Mouse (Mus musculus) cerebellum, adult 11-12 months (tissue): ENCODE results near the gene Cmas.
A peak's percentile ranks its signal among the peaks of the same experiment; 100 is the strongest.

Experiments used
- DNase-seq: peaks from one replicate; pipeline ENCODE4 v3.0.0; 2022

Cmas gene

DNA sequence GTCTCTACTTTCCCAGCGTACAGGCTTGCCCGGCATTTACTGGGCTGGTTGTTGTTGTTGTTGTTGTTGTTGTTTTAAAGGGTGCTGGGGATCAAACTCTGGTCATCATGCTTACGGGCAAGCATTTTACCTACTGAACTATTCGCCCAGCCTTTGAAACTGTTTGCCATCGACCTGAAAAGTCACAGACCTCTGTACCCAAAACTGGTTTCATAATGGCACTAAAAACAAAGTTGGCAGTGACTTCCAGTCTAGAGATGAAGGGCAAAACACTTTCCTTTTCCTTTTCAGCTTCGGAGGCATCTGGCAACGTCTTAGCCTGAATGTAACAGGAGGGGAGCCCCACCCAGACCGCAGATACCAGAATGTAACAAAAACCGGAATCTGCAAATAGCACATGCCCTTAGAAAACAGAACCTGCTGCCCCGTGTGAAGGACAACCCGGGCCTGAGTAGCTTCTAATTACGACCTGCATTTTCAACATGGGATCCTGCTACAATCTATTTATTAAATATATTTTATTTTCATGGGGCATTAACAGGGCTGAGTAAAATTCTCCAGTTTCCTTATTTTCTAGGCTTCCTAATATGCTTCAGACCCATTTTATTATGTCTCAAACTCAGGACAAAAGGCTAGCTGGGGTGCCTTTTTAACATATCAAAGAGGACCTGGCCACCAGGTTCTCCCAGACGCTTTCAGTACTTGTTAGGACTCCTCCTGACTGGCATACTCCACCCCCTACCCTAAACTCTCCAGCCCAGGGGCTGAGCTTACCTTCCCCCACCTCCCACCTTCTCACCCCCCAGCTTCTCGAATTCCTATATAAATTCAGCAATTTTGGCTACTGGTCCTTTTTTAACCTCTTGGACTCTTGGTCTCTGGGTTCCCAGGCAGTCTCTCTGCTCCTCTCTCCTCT lies 3.9 kb upstream of the Cmas start:
- DNase-seq: no peak

DNA sequence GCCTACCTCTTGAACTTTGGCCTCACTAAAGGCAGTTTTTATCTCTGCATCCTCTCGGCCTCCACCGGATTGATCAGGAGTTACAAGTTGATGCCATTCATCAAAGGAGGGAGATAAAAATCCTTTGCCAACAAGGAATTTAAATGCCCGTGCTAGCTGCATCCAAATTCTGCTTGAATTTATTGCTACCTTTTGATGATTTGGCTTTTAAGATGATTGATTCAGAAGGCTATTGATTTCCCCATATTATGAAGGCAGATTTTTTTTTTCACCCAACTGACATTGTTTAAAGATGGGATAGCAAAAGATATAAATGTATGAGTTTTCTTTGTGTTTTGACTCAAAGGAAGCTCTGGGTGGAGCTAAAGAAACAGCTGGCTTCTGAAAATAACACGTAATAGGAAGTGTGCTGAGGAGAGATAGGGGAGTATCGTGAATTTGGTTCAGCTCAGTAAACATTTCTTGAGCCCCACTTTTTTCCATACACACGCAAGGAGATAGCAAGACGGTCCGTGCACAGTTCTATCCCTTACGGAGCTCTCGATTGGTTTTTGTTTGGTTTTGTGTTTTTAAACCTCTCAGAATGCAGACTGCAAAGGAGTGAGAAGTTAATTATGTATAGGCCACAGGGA lies 964 bp downstream of the Cmas start:
- DNase-seq: no peak

DNA sequence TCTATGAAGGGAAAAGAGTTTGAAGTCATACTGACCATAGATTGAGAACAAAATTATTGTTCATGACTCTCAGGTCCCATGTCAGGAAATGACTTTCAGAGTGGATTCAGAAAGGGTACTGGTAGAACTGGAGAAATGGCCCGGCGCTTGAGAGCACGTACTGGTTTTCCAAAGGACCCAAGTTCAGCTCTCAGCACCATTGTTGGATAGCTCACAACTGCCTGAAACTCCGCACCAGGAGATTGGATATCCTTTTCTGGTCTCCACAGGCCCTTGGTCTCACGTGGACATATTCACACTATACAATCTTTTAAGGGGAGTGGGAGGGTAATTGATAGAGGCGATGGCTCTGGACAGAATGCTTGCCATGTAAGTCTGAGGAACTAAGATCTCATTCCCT lies 1.5 kb downstream of the Cmas start:
- DNase-seq: no peak

DNA sequence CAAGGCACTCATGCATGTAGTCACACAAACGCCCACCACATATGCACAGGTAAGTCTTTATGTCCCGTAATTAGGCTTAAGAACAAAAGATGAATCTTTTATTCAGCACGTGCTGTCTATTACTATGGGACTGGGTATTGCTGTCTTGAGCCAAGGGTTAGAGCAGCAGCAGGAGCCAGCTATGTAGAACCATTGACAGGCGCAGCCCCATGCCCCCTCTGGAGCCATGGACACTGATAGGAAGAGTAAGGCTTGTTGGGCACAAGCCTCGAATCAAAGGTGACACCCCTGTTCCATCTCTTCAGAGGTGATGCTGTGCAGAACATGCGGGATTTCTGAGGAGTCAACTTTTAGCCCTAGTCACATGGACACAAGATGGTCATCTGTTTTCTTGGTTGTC lies 2.1 kb downstream of the Cmas start:
- no peak for DNase-seq

DNA sequence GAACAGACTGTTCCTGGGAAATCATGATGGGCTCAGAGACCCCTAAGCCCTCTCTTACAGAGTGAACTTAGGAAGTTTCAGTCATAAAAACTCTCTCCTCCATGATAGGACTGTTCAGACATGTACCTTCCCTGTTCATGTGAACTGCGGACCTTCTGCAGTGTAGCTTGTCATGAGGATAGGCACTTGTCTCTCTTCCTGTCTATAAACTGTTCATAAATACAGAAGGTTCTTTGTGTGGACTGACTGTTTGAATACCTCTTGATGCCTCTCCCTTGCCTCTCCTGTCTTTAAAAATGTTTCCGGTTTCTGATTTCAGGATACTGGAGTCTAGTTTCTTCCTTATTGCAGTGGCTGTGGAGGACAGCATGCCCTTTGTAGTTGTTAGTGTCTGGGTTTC lies 3.1 kb downstream of the Cmas start:
- no peak for DNase-seq

DNA sequence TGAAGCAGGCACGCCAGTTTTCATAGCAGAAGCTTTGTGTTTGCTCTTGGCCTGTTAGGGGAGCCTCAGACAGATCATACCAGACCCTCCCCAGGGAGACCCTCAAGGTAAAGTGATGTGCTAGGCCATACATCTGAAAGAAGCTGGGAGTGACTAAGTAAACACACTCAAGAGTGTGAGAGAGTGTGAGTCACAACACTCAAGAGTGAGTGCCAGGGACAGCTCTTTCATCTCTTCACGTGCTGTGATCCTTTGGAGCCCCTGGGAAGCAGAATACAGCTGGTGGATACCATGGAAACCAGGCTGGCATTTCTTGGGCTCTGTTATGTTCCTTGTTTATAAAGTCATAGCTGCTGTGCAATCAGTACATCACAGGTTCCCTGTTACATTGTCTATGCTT lies 8.4 kb downstream of the Cmas start:
- DNase-seq: no peak

DNA sequence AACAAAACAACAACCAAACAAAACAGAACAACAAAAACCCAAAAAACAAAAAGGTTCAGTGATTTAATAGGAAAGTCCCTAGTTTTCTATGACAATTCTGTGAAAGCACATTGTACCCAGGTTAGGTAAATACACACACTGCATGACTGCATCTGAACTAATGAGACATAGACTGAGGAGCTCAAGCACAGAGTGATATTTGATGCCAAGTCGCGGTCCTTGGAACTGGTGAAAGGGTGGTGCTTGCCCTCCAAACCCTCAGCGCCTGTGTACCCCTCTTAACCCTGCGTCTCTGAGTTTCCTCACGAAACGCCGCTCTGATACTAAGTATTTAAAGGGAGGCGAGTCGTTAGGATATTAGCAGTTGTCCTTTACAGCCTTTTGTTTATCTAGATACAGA lies 10.8 kb downstream of the Cmas start:
- no peak for DNase-seq

DNA sequence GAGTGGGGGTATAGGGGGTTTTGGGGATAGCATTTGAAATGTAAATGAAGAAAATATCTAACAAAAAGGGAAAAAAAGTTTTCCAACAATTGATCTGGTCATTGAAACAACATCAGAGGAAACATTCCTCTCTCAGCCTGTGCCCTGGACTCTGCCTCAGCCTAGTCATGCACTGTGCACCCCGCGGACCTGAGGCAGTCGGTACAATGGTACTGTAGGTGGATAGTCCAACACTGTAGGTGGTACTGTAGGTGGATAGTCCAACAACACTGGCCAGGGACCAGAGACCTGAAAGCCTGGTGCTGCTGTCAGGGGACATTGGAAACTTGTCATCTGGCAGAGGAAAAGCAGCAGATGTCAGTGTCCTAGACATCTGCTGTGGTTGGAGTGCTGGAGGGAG lies 13.4 kb downstream of the Cmas start:
- DNase-seq: peak; percentile 26

DNA sequence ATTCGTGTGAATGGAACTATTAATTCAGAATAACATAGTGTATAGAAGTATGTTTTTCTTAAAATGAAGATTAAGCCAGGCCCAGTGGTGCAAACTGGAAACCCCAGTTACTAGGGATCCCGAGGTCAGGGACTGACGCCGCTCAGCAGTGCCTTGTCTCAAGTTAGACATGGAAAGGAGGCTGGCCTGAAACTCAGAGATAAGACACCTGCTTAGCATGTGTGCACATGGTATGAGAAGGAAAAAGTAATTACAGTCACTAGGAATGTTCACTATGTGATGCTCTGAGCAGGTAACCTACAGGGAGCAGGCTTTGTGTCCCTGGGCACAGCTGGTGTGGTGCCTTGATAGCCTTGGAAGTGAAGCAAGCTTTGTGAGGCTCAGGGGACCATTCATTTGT lies 15.2 kb downstream of the Cmas start:
- DNase-seq: no peak

DNA sequence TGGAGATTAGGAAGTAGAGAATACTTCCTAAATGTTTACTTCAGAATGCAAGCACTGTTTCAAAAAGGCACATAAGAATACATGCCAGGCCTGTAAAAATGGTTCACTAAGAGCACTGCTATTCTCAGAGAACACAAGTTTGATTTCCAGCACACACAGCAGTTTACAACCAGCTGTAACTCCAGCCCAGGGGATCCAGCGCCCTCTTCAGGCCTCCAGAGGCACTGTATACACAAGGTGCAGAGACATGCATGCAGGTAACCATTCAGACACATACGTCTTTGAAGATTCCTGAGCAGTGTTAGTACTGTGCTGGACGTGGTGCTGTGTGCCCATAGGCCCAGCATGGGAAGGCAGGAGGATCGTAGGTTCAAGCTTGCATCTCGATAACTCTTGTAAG lies 17.1 kb downstream of the Cmas start:
- DNase-seq: no peak

DNA sequence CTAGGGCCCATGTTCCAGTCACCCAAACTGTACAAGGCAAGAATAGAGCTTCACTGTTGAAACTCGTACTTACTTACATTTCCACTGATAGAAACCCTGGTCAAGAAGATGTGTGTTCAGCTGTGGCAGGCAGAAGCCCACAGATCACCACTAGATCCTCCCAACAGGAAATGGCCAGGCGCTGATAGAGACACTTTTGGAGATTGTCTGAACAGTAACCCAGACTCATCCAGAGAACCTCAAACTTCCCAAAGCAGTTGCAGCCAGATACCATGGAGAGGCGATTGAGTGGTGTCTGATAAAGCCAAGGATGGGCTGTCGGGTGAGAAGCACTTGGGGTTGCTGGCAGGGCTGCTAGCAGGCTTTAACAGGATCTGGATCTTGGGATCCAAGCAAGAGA lies 20.4 kb downstream of the Cmas start:
- DNase-seq: no peak

DNA sequence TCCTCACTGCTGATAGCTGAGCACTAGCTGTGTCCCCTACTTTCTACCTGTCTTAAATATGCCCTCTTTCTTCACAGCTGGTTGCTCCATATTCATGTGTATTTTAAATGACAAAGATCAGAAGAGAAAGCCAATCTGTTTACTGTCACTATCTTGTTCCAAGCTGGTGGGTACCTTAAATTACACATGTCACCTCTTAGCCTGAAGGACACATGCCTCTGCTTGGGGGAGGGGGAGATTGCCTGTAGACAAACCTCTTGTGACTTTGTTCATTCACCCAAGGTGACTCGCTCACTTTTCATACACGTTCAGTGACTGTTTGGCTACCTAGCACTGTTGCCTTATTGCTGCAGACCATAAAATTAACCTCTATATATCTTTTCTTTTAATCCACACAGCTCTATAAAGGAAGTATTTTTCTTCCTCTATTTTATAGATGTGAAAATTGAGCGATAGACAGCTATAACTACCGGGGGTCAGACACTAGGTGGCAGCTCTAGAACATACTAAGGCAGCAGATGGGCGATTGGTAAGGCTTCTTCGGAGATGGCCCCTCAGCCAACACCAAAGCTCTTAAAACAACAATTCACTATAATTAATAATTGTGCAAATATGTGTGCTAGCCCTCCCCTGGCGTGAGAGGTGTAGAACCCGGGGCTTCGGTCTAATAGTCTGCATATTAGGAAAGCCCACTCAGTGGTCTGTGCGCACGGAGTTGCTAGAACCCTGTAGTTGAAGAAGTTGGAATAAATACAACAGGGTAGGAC lies 22.7 kb downstream of the Cmas start:
- DNase-seq: peak; percentile 45

DNA sequence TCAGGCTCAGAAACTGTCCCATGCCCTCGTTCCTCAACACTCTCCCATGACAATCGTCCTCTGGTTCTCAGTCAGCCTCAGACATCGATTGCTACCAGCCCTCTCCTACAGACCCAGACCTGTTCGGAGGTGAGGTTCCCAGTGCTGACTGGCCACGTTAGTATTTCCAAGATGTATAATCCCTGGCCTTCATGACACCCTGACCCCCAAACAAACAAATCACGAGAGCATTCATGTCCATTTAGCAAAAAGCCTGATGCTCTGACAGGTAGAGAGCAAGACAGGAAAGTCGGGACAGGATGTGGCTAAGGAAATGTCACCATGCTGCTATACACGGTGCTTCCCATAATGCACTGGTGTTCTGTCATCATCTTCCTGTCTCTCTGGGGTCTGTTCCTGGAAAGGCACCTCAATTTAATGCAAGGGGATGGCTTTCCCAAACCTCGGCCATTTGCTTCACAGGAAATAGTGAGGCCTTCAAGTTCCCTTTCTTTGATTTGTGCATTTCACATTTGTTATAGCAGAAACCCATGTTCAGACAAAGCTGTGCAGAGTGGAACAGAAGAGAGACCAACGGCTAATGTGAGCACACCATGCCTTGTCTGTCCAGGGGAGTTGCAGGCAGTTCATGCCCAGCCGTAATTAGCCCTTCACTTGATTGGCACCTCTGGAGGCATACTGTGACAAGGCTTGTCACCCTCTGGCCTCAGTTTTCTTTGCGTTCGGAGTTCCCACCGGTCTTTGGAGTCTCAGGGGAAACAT lies 23.5 kb downstream of the Cmas start:
- no peak for DNase-seq

DNA sequence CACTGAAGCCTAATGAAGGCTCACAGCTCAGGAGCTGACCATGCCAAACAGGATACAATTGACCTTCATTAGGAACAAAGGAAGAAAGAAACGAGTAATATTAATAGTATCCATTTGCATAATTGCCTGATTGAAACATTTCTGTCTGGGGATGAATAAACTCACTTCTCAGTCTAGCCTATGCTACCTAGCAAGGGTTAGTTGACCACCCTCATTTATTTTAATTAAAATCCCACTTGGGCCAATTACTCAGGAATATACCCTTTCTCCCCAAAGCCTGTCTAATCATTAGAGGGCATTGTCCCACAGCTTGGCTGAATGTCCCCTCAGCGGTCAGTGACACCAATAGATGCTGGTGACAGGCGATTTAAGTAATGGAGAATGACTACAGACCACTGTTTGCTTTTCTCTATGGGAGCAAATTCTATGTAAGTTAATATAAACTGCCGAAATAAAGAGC lies 24.1 kb downstream of the Cmas start:
- DNase-seq: no peak

DNA sequence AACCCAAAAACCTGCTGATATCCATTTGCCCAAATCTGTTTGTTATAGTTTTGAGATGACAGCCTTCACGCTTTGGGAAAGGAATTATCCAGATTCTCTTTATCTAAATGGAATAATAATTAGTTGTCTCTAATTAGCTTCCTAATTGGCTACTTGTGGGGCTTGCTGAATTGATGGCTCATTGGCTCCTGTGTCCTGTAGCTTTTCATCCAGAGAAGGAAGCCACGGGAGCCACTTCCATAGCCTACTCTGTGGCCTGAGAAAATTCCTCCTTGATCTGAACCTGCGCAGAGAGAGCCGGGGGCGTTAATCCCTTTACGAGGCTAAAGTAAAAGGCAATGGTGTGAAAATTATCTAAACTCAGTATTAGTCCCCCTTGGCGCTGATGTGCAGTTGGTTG lies 24.8 kb downstream of the Cmas start:
- no peak for DNase-seq

DNA sequence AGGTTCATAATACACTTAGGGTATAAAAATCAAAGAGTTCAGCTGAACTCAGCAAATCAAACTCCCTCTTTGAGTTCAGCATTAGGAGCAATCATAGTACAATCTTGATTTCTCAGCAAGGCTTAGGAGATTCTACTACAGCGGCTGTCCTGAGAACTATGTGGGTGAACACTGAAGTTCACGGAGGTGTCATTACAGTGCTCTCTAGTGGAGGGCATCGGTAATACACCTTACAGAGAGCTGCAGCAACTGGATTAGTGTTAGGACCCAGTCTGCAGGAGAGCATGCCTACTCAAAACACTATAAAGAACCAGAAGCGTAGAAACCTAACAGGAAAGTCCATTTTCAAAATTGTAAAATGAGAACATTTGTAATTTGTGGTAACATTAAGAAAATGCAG lies 28.9 kb downstream of the Cmas start:
- peak; percentile 16 for DNase-seq

DNA sequence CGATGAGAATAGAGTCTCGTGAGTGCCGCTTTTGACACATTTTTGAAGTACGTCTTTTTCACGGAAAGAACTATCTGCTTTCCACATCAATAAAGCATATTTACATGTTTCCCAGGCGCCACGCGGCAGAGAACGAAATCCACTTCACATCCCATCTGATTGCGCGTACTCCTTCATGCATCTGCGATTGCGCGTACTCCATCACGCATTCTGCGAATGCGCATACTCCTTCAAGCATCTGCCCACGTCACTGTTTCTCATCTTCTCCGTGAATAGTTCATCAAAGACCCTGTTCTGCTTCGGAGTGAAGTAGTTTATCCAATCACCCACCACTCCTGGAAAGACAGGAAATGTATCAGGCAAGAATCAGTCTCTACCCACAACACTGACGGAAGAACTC lies 29.6 kb downstream of the Cmas start:
- DNase-seq: no peak

DNA sequence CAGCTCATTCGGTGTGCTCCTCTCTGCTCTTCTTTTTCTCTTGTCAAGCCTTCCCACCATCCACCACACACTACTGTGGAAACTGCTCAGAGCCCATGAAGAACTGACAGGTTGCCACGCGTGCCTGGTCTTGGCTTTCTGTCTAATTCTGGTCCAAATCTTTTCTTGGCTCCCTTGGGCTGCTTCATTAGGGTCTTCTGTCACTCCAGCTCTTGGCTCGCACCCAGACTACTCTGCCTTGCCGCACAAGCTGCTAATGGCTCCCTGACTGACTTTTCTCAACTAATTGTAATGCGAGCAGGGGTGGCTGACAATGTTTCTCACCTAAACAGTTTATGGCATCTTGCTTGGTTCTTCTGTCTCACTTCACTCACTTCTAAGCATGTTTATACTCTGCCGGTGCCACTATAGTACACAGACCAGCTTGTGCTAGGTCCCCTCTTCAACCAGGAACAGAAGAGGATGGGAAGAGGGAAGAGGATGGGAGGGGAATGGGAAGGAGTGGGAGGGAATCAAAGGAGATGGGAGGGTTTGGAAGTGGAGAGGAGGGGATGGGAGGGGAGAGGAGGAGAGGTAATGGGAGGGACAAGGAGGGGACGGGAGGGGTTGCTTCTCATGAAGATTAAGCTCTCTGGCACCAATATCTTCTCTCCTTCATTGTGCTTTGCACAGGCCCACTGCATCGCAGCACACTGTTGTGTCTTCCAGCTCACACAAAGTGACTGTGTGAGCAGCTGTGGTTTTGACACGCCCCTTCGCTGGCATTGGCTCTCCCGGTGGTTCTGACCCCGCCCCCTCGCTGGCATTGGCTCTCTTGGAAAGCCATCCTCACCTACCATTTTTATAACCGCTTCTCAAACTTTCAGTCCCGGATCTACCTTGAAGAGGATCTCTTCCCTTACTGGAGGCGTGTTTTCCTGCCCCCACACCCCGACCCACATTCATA lies 31.8 kb downstream of the Cmas start:
- no peak for DNase-seq

DNA sequence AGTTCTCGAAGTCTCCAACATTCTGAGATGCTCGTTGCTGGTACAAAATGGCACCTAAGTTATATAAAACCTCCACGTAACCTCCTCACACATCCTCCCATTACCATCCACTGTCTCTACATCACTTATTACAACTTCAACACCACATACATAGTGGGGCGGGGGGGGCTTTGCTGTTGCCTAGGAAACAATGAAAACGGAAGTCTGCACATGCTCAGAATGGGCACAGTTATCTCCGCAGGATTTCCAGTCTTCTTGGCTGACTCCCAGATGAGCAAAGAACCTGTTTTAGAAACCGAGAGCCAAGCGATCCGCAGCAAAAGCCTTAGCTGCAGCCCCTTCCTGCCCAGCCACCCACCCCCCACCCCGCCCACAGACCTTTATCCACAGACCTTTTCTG lies 33.2 kb downstream of the Cmas start:
- DNase-seq: no peak

DNA sequence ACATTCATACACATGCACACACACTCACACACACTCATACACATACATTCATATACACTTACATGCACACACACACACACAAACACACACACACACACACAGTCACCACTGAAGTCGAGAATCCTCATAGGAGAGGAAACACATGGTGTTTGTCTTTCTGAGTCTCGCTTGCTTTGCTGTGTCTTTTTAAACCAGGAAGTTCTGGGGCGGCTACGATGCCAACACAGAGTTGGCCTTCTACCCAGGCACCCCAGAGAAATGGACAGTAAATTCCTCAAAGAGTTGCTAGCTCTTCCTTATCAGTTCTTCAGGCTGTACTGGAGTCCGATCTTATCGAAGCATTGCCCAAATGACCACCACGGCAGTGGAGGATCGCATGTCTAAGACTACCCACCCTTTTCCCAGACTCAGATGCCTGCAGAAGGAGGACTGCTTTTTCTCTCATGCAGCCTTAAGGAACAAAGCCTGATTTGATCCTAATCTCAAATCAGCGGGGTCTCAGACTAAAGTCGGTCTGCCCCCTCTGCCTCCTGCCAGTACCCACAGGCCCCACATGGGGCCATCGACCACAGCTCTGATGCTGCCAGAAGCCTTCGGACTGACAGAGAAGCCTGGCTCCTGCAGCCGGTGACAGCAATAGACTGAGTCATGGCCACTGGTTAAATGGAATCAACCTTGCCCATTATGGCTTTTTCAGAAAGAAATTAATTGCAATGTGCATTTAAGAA lies 35.9 kb downstream of the Cmas start:
- DNase-seq: no peak

DNA sequence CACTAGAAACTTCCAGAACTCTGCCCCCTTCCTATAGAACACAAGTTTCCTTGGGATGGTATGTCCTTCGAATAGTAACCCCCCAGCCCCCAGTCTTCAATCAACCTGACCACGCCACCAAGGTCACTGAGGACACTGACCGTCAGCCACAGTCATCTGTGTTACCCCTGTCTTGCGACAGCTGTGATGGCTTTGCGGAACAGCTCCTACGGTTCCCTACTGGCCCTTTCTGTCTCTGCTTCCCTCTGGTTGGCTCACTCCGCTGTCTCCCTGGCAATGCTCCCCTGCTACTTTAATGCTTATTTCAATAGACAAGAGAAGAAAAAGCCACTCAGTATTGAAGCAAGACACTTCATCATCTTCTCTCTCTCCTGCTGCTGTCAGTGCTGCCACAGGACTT lies 37.0 kb downstream of the Cmas start:
- DNase-seq: no peak
